Mouse (Mus musculus) C3H10T1/2 (cell line): ENCODE measurements around the gene Prss12. TPM values are rescaled to one million over a fixed set of nuclear protein-coding genes. Genes with fewer than 3 reads are reported as not detected.

Experiments used
- polyA plus RNA-seq, 2 experiments: library from polyadenylated mRNA; unstranded; fragments of >200 nt; fragmentation: generic; extraction: Trizol; gene quantifications; one replicate each; pipeline ENCODE4 v1.2.1; 2012; ENCODE audit warnings: missing spikeins in 2 of 2

Prss12 gene
- 1 to 10 TPM in 1 of 2 experiments, under 1 TPM in 1; 0.04 to 1.3 TPM for polyA plus RNA-seq

DNA sequence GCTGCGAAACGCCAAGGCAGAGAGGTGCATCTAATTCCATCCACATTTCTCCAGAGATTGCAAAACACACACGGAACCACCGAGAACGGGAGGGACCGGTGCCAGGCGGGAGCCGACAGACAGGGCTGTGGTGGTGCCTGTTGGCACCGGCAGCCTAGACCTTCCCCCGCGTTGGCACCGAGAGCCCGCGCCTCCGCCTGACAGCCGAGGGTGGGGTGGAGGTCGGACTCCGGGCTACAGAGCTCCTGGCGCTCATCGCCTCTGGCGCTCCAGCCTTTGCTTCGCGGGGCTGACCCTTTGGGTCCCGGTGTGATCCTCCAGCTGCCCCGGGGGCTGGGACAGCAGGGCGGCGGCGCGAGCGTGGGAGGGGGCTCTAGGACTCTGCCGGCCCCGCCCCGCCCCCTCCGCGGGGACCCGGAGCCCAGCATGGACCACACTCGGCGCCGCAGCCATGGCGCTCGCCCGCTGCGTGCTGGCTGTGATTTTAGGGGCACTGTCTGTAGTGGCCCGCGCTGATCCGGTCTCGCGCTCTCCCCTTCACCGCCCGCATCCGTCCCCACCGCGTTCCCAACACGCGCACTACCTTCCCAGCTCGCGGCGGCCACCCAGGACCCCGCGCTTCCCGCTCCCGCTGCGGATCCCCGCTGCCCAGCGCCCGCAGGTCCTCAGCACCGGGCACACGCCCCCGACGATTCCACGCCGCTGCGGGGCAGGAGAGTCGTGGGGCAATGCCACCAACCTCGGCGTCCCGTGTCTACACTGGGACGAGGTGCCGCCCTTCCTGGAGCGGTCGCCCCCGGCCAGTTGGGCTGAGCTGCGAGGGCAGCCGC is at the start of gene Prss12:
Gene Prss12, plus strand, starts transcription at position 206 of the 830 bp plus-strand sequence.

Other genes starting within 250 kb of the Prss12 start
- gene Synpo2, start 210.8 kb upstream of the Prss12 start, polyA plus RNA-seq, result 1 to 10 TPM in 1 of 2 experiments, under 1 TPM in 1; 0.09 to 2.0 TPM
- 10 to 100 TPM; 15.5 to 44.0 TPM for gene Sec24d, start 179.5 kb upstream of the Prss12 start, polyA plus RNA-seq
- 1 to 10 TPM in 1 of 2 experiments, under 1 TPM in 1; 0.30 to 4.7 TPM for gene Mettl14, start 60.8 kb upstream of the Prss12 start, polyA plus RNA-seq
- gene Ndst3, start 243.9 kb downstream of the Prss12 start, polyA plus RNA-seq, result under 1 TPM; 0.06 to 0.52 TPM